Mouse (Mus musculus) spleen, adult 10 weeks (tissue): Measurements from ENCODE around the gene Ccl9. TPM values are rescaled to one million over a fixed set of nuclear protein-coding genes. Genes with fewer than 3 reads are reported as not detected.

Source experiments
- polyA plus RNA-seq: library from polyadenylated mRNA; stranded (reverse); fragments of 350-450 nt; fragmentation: Illumina TruSeq; extraction: RNeasy Lipid Tissue Mini Kit (QIAGEN cat#74804); gene quantifications from one replicate; pipeline ENCODE4 v1.2.3, GENCODE M21; 2015; ENCODE audit warnings: low replicate concordance; ENCODE audit not compliant: insufficient read depth

Ccl9 gene
- 33.6 TPM for polyA plus RNA-seq

GRCm38 (mm10) chr11:83578186-83578760 is at the start of gene Ccl9:
Ccl9 (minus strand) TSS chr11:83578636.

GRCm38 (mm10) chr11:83592853-83593252 is 14.4 kb upstream of the Ccl9 start, which contains the start of gene Ccl6:
Ccl6 (minus strand) TSS chr11:83593087.

GRCm38 (mm10) chr11:83530360-83530759 is 48.1 kb downstream of the Ccl9 start, which contains the start of gene Ccl5:
Ccl5 (minus strand) TSS chr11:83530518.

Other genes with a start within 250 kb of the Ccl9 start
- 0.10 TPM for gene Rasl10b, start 169.5 kb downstream of the Ccl9 start, polyA plus RNA-seq
- gene Gas2l2, start 149.2 kb downstream of the Ccl9 start, polyA plus RNA-seq: not detected
- gene 1700020L24Rik, start 141.0 kb downstream of the Ccl9 start, polyA plus RNA-seq: not detected
- gene Mmp28, start 115.6 kb downstream of the Ccl9 start, polyA plus RNA-seq: 2.4 TPM
- gene Taf15, start 105.5 kb downstream of the Ccl9 start, polyA plus RNA-seq: 159 TPM
- 2.9 TPM for gene Heatr9, start 56.5 kb downstream of the Ccl9 start, polyA plus RNA-seq
- gene Ccl5, start 48.1 kb downstream of the Ccl9 start, polyA plus RNA-seq: 219 TPM
- gene Ccl6, start 14.5 kb upstream of the Ccl9 start, polyA plus RNA-seq: 72.6 TPM
- not detected for gene Rpl9-ps1, start 67.0 kb upstream of the Ccl9 start, polyA plus RNA-seq
- gene Ccl3, start 70.7 kb upstream of the Ccl9 start, polyA plus RNA-seq: 3.9 TPM
- gene Ccl4, start 83.9 kb upstream of the Ccl9 start, polyA plus RNA-seq: 2.9 TPM
- 56.3 TPM for gene Wfdc17, start 125.4 kb upstream of the Ccl9 start, polyA plus RNA-seq
- 0.51 TPM for gene Wfdc18, start 130.4 kb upstream of the Ccl9 start, polyA plus RNA-seq
- gene Wfdc21, start 168.3 kb upstream of the Ccl9 start, polyA plus RNA-seq: 6.7 TPM
- gene Heatr6, start 175.1 kb upstream of the Ccl9 start, polyA plus RNA-seq: 21.0 TPM